Mouse (Mus musculus) spleen, adult 18-20 months (tissue): Measurements from ENCODE around the gene Nav2.

Experiments used
- DNase-seq, 2 experiments: peaks; one replicate each; pipeline ENCODE4 v3.0.0; 2022; ENCODE audit warnings: mixed read lengths in 2 of 2

Nav2 gene

GRCm38 (mm10) chr7:49012027-49012426 lies 103.5 kb downstream of the Nav2 start:
- DNase-seq, result no peak

- DNase-seq, result no peak
Observed at GRCm38 (mm10) chr7:49014480-49014879, 106.0 kb downstream of the Nav2 start.

- DNase-seq, result no peak
Observed at GRCm38 (mm10) chr7:49015297-49015696, 106.8 kb downstream of the Nav2 start.

GRCm38 (mm10) chr7:49016088-49016487 lies 107.6 kb downstream of the Nav2 start:
- DNase-seq, result no peak

- DNase-seq, result no peak
Observed at GRCm38 (mm10) chr7:49017794-49018193, 109.3 kb downstream of the Nav2 start.

GRCm38 (mm10) chr7:49018478-49018914 lies 110.0 kb downstream of the Nav2 start:
- DNase-seq, result no peak

- DNase-seq, result no peak
Observed at GRCm38 (mm10) chr7:49025026-49025815, 116.7 kb downstream of the Nav2 start.

GRCm38 (mm10) chr7:49025991-49026390 lies 117.5 kb downstream of the Nav2 start:
- DNase-seq, result no peak

GRCm38 (mm10) chr7:49026466-49026865 lies 118.0 kb downstream of the Nav2 start:
- DNase-seq, result no peak

- no peak for DNase-seq
Observed at GRCm38 (mm10) chr7:49029282-49030012, 120.9 kb downstream of the Nav2 start.

GRCm38 (mm10) chr7:49032216-49032615 lies 123.7 kb downstream of the Nav2 start:
- no peak for DNase-seq

GRCm38 (mm10) chr7:49034253-49034652 lies 125.7 kb downstream of the Nav2 start:
- no peak for DNase-seq

- DNase-seq, result no peak
Observed at GRCm38 (mm10) chr7:49040163-49040562, 131.6 kb downstream of the Nav2 start.

- DNase-seq, result no peak
Observed at GRCm38 (mm10) chr7:49041334-49042070, 133.0 kb downstream of the Nav2 start.

GRCm38 (mm10) chr7:49045499-49046346 lies 137.2 kb downstream of the Nav2 start:
- DNase-seq, result no peak

- DNase-seq, result no peak
Observed at GRCm38 (mm10) chr7:49046347-49046989, 138.0 kb downstream of the Nav2 start.

- no peak for DNase-seq
Observed at GRCm38 (mm10) chr7:49047336-49047735, 138.8 kb downstream of the Nav2 start.

- no peak for DNase-seq
Observed at GRCm38 (mm10) chr7:49052871-49053618, 144.5 kb downstream of the Nav2 start.

- DNase-seq, result no peak
Observed at GRCm38 (mm10) chr7:49055273-49055672, 146.8 kb downstream of the Nav2 start.

- DNase-seq, result no peak
Observed at GRCm38 (mm10) chr7:49058304-49059012, 149.9 kb downstream of the Nav2 start.
